Comparison of ENCODE assay signal across 11 mouse cellular contexts in genomic region chr11:46092121-46092520, GRCm38 (mm10). TPM values are rescaled to one million over a fixed set of nuclear protein-coding genes. Genes with fewer than 3 reads are reported as not detected.
DNase-seq lines count a peak whose midpoint lies in the region; ATAC-seq and TF ChIP-seq lines count a peak whose summit lies in the region.
"Had no signal": no experiment of that assay in that cellular context is flagged by ENCODE, and none has a peak within 500 bp of the region (broad histone marks: within the 10 kb centered on the region; RNA-seq: fewer than 3 reads in every experiment).

No protein-coding gene starts in this region.

- peaks cover 23% of the 10 kb centered on the region for H3K36me3 ChIP-seq in hindbrain, embryonic 13.5 days
- no peaks in the 10 kb centered on the region for H3K36me3 ChIP-seq in hindbrain, postnatal 0 days (ENCODE audit: insufficient read depth, low read length)
- H3K36me3 ChIP-seq in lung, postnatal 0 days (ENCODE audit: insufficient read depth, low read length): peaks cover 5% of the 10 kb centered on the region; the same call in 1 of the 2 replicates
- no peaks in the 10 kb centered on the region; the same call in 1 of the 2 replicates for H3K36me3 ChIP-seq in kidney, embryonic 16.5 days (ENCODE audit: insufficient read depth, low read length)

- TF ChIP-seq POLR2A in lung, adult 2 months (IDR thresholded peaks at IDR 0.05; ENCODE audit: borderline replicate concordance, extremely low read depth, low read depth, low read length): no peak

- H3K9me3 ChIP-seq in hindbrain, embryonic 13.5 days: no peaks in the 10 kb centered on the region
- no peaks in the 10 kb centered on the region for H3K9me3 ChIP-seq in hindbrain, postnatal 0 days (ENCODE audit: low read length)
- no peaks in the 10 kb centered on the region for H3K9me3 ChIP-seq in lung, postnatal 0 days (ENCODE audit: low read length)
- H3K9me3 ChIP-seq in kidney, embryonic 16.5 days (ENCODE audit: low read length): no peaks in the 10 kb centered on the region
- H3K9me3 ChIP-seq: megakaryocyte, embryonic 14.5 days; neural tube, embryonic 12.5 days had no signal

- TF ChIP-seq EP300 in lung, postnatal 0 days (IDR thresholded peaks at IDR 0.05): no peak

- H3K4me2 ChIP-seq in hindbrain, embryonic 13.5 days: no peak overlapping the region
- no peak overlapping the region for H3K4me2 ChIP-seq in hindbrain, postnatal 0 days (ENCODE audit: low read depth, low read length)
- H3K4me2 ChIP-seq in lung, postnatal 0 days (replicated peaks; ENCODE audit: low read depth, low read length): no peak overlapping the region
- H3K4me2 ChIP-seq in kidney, embryonic 16.5 days (replicated peaks; ENCODE audit: low read depth, low read length): no peak overlapping the region
- H3K4me2 ChIP-seq: neural tube, embryonic 12.5 days had no signal

- H3K27me3 ChIP-seq in hindbrain, embryonic 13.5 days: no peaks in the 10 kb centered on the region
- H3K27me3 ChIP-seq in hindbrain, postnatal 0 days (ENCODE audit: insufficient read depth, low read length): no peaks in the 10 kb centered on the region
- no peaks in the 10 kb centered on the region for H3K27me3 ChIP-seq in lung, postnatal 0 days (replicated peaks; ENCODE audit: insufficient read depth, low read length)
- no peaks in the 10 kb centered on the region for H3K27me3 ChIP-seq in kidney, embryonic 16.5 days (ENCODE audit: insufficient read depth, low read length)
- H3K27me3 ChIP-seq: neural tube, embryonic 12.5 days had no signal

- H3K27ac ChIP-seq in hindbrain, embryonic 13.5 days: peak overlapping the region; percentile 30; the same call in 1 of the 2 replicates
- H3K27ac ChIP-seq in hindbrain, postnatal 0 days: no peak overlapping the region
- H3K27ac ChIP-seq in lung, postnatal 0 days (ENCODE audit: low read length): peak overlapping the region; percentile 38; the same call in 1 of the 2 replicates
- no peak overlapping the region for H3K27ac ChIP-seq in kidney, embryonic 16.5 days (ENCODE audit: low read length)
- H3K27ac ChIP-seq: neural tube, embryonic 12.5 days had no signal

- peaks cover 19% of the 10 kb centered on the region for H3K4me1 ChIP-seq in hindbrain, embryonic 13.5 days (replicated peaks)
- H3K4me1 ChIP-seq in hindbrain, postnatal 0 days (ENCODE audit: insufficient read depth, low read length): no peaks in the 10 kb centered on the region
- H3K4me1 ChIP-seq in lung, postnatal 0 days (ENCODE audit: insufficient read depth, low read depth, low read length): peaks cover 26% of the 10 kb centered on the region
- peaks cover 22% of the 10 kb centered on the region for H3K4me1 ChIP-seq in lung, adult 2 months (ENCODE audit: control insufficient read depth, insufficient read depth, low read length)
- H3K4me1 ChIP-seq in kidney, embryonic 16.5 days (ENCODE audit: insufficient read depth, low read length): peaks cover 23% of the 10 kb centered on the region

- H3K4me3 ChIP-seq in hindbrain, embryonic 13.5 days: no peak overlapping the region
- no peak overlapping the region for H3K4me3 ChIP-seq in hindbrain, postnatal 0 days (ENCODE audit: low read length)
- H3K4me3 ChIP-seq in lung, postnatal 0 days (ENCODE audit: low read depth, low read length): no peak overlapping the region
- H3K4me3 ChIP-seq in lung, adult 2 months (replicated peaks; ENCODE audit: extremely low read depth, low read depth, low read length): no peak overlapping the region
- H3K4me3 ChIP-seq in kidney, embryonic 16.5 days (ENCODE audit: low read length): no peak overlapping the region
- H3K4me3 ChIP-seq: megakaryocyte, embryonic 14.5 days; neural tube, embryonic 12.5 days had no signal

- no peak for TF ChIP-seq CTCF in hindbrain, postnatal 0 days (IDR thresholded peaks at IDR 0.05; ENCODE audit: low read depth)
- no peak for TF ChIP-seq CTCF in lung, postnatal 0 days (IDR thresholded peaks at IDR 0.05)
- TF ChIP-seq CTCF in lung, adult 2 months (IDR thresholded peaks at IDR 0.05; ENCODE audit: insufficient read depth, low read length): no peak

- H3K9ac ChIP-seq in hindbrain, embryonic 13.5 days: no peak overlapping the region
- H3K9ac ChIP-seq in hindbrain, postnatal 0 days (replicated peaks; ENCODE audit: low read length): no peak overlapping the region
- no peak overlapping the region for H3K9ac ChIP-seq in lung, postnatal 0 days (replicated peaks; ENCODE audit: low read depth)
- H3K9ac ChIP-seq in kidney, embryonic 16.5 days (replicated peaks; ENCODE audit: low read length): no peak overlapping the region
- H3K9ac ChIP-seq: neural tube, embryonic 12.5 days had no signal

- no peak for ATAC-seq in hindbrain, embryonic 13.5 days (ENCODE audit: low FRiP score)
- ATAC-seq in hindbrain, postnatal 0 days: no peak
- no peak for ATAC-seq in lung, postnatal 0 days
- no peak for ATAC-seq in kidney, embryonic 16.5 days (ENCODE audit: low FRiP score, low TSS enrichment)
- ATAC-seq: inflammation-experienced regulatory T-cells, adult 6 months had no signal

- peak; percentile 35 for DNase-seq in adrenal gland, postnatal 14 days
- DNase-seq in adrenal gland, adult 2 months: no peak
- no peak for DNase-seq in hindbrain, postnatal 0 days (ENCODE audit: low spot score)
- DNase-seq in lung, postnatal 0 days (ENCODE audit: low spot score): no peak
- no peak for DNase-seq in lung, adult 2 months
- no peak for DNase-seq in adrenal gland, postnatal 10 days

- 83% methylated on average over 4 of the region's 4 CpGs for WGBS in hindbrain, embryonic 13.5 days
- WGBS in hindbrain, postnatal 0 days: 68% methylated on average over 4 of the region's 4 CpGs
- WGBS in lung, postnatal 0 days: 63% methylated on average over 4 of the region's 4 CpGs
- 35% methylated on average over 4 of the region's 4 CpGs for WGBS in lung, adult 2 months
- WGBS in kidney, embryonic 16.5 days: 91% methylated on average over 4 of the region's 4 CpGs

RNA-seq across cellular contexts. Expression of gene Adam19, which starts 36.3 kb away (rescaled TPM):
- 10.7 and 13.2 TPM in 2 replicates for total RNA-seq in adrenal gland, postnatal 14 days (2021)
- total RNA-seq in adrenal gland, adult 2 months (2021): 1 to 10 TPM; 2.6 to 6.7 TPM
- 2.9 and 3.8 TPM in 2 replicates for polyA plus RNA-seq in adrenal gland, adult 2 months (2012; rRNA removed)
- polyA plus RNA-seq in hindbrain, embryonic 13.5 days (2015; fragmentation: Nextera tagmentation; extraction: Ambion mirVana): 13.2 and 14.9 TPM in 2 replicates
- total RNA-seq in hindbrain, postnatal 0 days (2014; rRNA removed): 18.5 and 19.1 TPM in 2 replicates
- 5.6 and 5.8 TPM in 2 replicates for polyA plus RNA-seq in hindbrain, postnatal 0 days (2015; fragmentation: Nextera tagmentation; extraction: Ambion mirVana)
- polyA plus RNA-seq in lung, postnatal 0 days (2015; fragmentation: Nextera tagmentation; extraction: Ambion mirVana): 11.4 and 12.4 TPM in 2 replicates
- polyA plus RNA-seq in lung, adult 2 months (2012; rRNA removed): 24.3 and 29.4 TPM in 2 replicates
- 10 to 100 TPM; 15.5 to 25.3 TPM for total RNA-seq in adrenal gland, postnatal 10 days (2021)
- polyA plus RNA-seq in kidney, embryonic 16.5 days (2015; fragmentation: Nextera tagmentation; extraction: Ambion mirVana): 16.5 and 18.0 TPM in 2 replicates

RNA-seq across cellular contexts. Expression of gene Gm12166, which starts 40.0 kb away (rescaled TPM):
- total RNA-seq in adrenal gland, postnatal 14 days (2021): 0.86 and 4.1 TPM in 2 replicates
- total RNA-seq in adrenal gland, adult 2 months (2021): 1 to 10 TPM in 1 of 2 experiments, under 1 TPM in 1; 0.92 to 3.5 TPM
- 7.5 and 14.5 TPM in 2 replicates for polyA plus RNA-seq in adrenal gland, adult 2 months (2012; rRNA removed)
- polyA plus RNA-seq in hindbrain, embryonic 13.5 days (2015; fragmentation: Nextera tagmentation; extraction: Ambion mirVana): 5.0 and 7.9 TPM in 2 replicates
- 6.5 and 10.6 TPM in 2 replicates for total RNA-seq in hindbrain, postnatal 0 days (2014; rRNA removed)
- 8.2 and 8.3 TPM in 2 replicates for polyA plus RNA-seq in hindbrain, postnatal 0 days (2015; fragmentation: Nextera tagmentation; extraction: Ambion mirVana)
- 8.0 and 8.3 TPM in 2 replicates for polyA plus RNA-seq in lung, postnatal 0 days (2015; fragmentation: Nextera tagmentation; extraction: Ambion mirVana)
- 16.8 and 19.8 TPM in 2 replicates for polyA plus RNA-seq in lung, adult 2 months (2012; rRNA removed)
- 1 to 10 TPM; 4.0 to 4.6 TPM for total RNA-seq in adrenal gland, postnatal 10 days (2021)
- polyA plus RNA-seq in kidney, embryonic 16.5 days (2015; fragmentation: Nextera tagmentation; extraction: Ambion mirVana): 3.4 and 11.5 TPM in 2 replicates

Comparison
In these comparisons a context has a peak if more than half of its experiments do, and no peak if none do; other contexts are left out.
1. H3K27ac ChIP-seq: peak in hindbrain, embryonic 13.5 days (single experiment) and lung, postnatal 0 days (single experiment); none in hindbrain, postnatal 0 days (single experiment) and kidney, embryonic 16.5 days (single experiment).